Mouse (Mus musculus) brain, embryonic 14.5 days (tissue): ENCODE measurements at regions not wholly inside any gene's neighbourhood (a gene's known extent, or its start where the extent isn't known, plus 50 kb on each side); places are given as distances from the start of the nearest gene placed in this dataset.

Source experiments
- CTCF ChIP-seq: fragments of 200-500 bp; IDR thresholded peaks from 2 replicates; pipeline ENCODE4 v1.5.1; 2012; ENCODE audit warnings: inconsistent platforms, mild to moderate bottlenecking, moderate library complexity, borderline replicate concordance; ENCODE audit not compliant: insufficient read depth, insufficient read length; ENCODE audit errors: extremely low read depth
- POLR2A ChIP-seq: fragments of 200-500 bp; IDR thresholded peaks from 2 replicates; pipeline ENCODE4 v1.6.1; 2012; ENCODE audit warnings: mild to moderate bottlenecking, inconsistent platforms, borderline replicate concordance; ENCODE audit not compliant: poor library complexity, insufficient read depth, insufficient read length, severe bottlenecking; ENCODE audit errors: extremely low read depth

DNA sequence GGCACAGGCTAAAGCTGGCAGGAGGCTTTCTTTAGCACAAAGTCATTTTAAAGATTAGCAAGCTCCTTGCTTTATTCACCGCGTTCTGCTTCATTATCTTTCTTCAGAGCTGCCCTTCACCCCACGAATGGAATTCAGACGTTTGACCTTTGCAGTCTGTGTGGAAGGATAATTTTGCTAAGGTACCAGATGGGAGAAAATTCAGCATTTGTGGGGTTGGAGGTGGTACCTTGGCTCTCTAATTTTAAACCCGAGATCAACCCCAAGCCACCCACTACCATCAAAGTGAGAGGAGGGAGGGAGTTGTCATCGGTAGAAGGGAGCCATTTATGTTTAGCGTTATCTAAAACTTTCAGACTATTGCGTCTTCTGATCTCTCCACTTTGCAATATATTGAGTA is 323.3 kb downstream of the Poteg start:
- TF ChIP-seq CTCF (no peak), POLR2A (no peak)
